Mouse (Mus musculus) testis, adult 2 months (tissue): ENCODE measurements around the gene 2310011J03Rik. TPM values are rescaled to one million over a fixed set of nuclear protein-coding genes. Genes with fewer than 3 reads are reported as not detected.

Experiments
- H3K27ac ChIP-seq: fragments of 200-500 bp; 2 replicates; pipeline ENCODE4 v1.5.1; 2012; ENCODE audit warnings: low read depth, low read length; ENCODE audit not compliant: control insufficient read depth, insufficient read depth
- H3K27me3 ChIP-seq: fragments of 200-500 bp; 2 replicates; pipeline ENCODE4 v1.6.1; 2012; ENCODE audit warnings: mild to moderate bottlenecking, low read length, moderate library complexity; ENCODE audit not compliant: control insufficient read depth, insufficient read depth
- H3K36me3 ChIP-seq: fragments of 200-500 bp; 2 replicates; pipeline ENCODE4 v1.6.1; 2012; ENCODE audit warnings: mild to moderate bottlenecking, low read length; ENCODE audit not compliant: control insufficient read depth, insufficient read depth
- H3K4me1 ChIP-seq: fragments of 200-500 bp; 2 replicates; pipeline ENCODE4 v1.6.1; 2012; ENCODE audit warnings: low read length; ENCODE audit not compliant: control insufficient read depth, insufficient read depth
- H3K4me3 ChIP-seq: fragments of 200-500 bp; 2 replicates; pipeline ENCODE4 v1.5.1; 2012; ENCODE audit warnings: low read depth, mild to moderate bottlenecking, low read length, moderate library complexity, mixed read lengths; ENCODE audit not compliant: control insufficient read depth
- CTCF ChIP-seq: fragments of 200-500 bp; IDR thresholded peaks from 2 replicates; pipeline ENCODE4 v1.5.1; 2012; ENCODE audit warnings: low read depth, mild to moderate bottlenecking, inconsistent platforms, low read length, moderate library complexity; ENCODE audit not compliant: control insufficient read depth, insufficient read depth, insufficient replicate concordance
- POLR2A ChIP-seq: fragments of 200-500 bp; IDR thresholded peaks from 2 replicates; pipeline ENCODE4 v1.6.1; 2012; ENCODE audit warnings: low read depth, mild to moderate bottlenecking, inconsistent platforms, low read length, moderate library complexity; ENCODE audit not compliant: control insufficient read depth
- polyA plus RNA-seq: library from polyadenylated mRNA; depleted of rRNA; stranded (reverse); fragments of >200 nt; gene quantifications from 2 replicates; pipeline ENCODE4 v1.2.3, GENCODE M21; 2012

Gene 2310011J03Rik
- polyA plus RNA-seq, 1 experiment: 11.3 TPM

DNA sequence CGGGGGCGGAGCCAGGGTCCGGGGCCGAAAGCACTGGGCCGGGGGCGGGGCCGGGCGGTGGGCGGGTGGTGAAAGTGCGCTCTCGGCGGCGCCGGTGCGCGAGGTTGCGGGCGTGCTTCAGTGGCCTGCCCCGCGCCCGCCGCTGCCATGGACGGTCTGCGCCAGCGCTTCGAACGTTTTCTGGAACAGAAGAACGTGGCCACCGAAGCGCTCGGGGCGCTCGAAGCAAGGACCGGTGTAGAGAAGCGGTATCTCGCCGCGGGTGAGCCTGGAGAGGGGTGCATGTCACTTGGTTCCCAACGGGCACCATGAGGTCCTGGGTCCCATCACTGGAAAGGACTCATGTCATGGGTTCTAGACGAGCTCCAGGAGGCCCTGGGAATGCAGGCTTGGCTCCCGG, 9.7 kb upstream of the 2310011J03Rik start:
- TF ChIP-seq POLR2A (no peak), CTCF (no peak)
- Histone ChIP-seq H3K36me3 (no peaks in the 10 kb centered on the region), H3K4me1 (peaks cover 22% of the 10 kb centered on the region), H3K27ac (peak overlapping the region; percentile 89), H3K27me3 (no peaks in the 10 kb centered on the region), H3K4me3 (peak overlapping the region; percentile 97)

- Histone ChIP-seq H3K27ac (peak within 1 kb of the TSS; percentile 98), H3K36me3 (no peaks in the 10 kb centered on the region), H3K4me1 (peaks cover 25% of the 10 kb centered on the region), H3K4me3 (peak within 1 kb of the TSS; percentile 97), H3K27me3 (no peaks in the 10 kb centered on the region)
- TF ChIP-seq CTCF (no peak), POLR2A (peak; percentile 62)
Measured at GRCm38 (mm10) chr10:80329273-80330081, 9.1 kb upstream of the 2310011J03Rik start, which contains the start of the genes Pcsk4 and Reep6. Gene Pcsk4 (minus strand): TSS chr10:80329498. Gene Reep6 (plus strand): TSS chr10:80329953.

GRCm38 (mm10) chr10:80325045-80325444, 4.7 kb upstream of the 2310011J03Rik start:
- Histone ChIP-seq H3K27ac (no peak overlapping the region), H3K4me1 (peaks cover 36% of the 10 kb centered on the region), H3K4me3 (peak overlapping the region; percentile 51), H3K27me3 (no peaks in the 10 kb centered on the region), H3K36me3 (no peaks in the 10 kb centered on the region)
- TF ChIP-seq POLR2A (no peak), CTCF (no peak)

DNA sequence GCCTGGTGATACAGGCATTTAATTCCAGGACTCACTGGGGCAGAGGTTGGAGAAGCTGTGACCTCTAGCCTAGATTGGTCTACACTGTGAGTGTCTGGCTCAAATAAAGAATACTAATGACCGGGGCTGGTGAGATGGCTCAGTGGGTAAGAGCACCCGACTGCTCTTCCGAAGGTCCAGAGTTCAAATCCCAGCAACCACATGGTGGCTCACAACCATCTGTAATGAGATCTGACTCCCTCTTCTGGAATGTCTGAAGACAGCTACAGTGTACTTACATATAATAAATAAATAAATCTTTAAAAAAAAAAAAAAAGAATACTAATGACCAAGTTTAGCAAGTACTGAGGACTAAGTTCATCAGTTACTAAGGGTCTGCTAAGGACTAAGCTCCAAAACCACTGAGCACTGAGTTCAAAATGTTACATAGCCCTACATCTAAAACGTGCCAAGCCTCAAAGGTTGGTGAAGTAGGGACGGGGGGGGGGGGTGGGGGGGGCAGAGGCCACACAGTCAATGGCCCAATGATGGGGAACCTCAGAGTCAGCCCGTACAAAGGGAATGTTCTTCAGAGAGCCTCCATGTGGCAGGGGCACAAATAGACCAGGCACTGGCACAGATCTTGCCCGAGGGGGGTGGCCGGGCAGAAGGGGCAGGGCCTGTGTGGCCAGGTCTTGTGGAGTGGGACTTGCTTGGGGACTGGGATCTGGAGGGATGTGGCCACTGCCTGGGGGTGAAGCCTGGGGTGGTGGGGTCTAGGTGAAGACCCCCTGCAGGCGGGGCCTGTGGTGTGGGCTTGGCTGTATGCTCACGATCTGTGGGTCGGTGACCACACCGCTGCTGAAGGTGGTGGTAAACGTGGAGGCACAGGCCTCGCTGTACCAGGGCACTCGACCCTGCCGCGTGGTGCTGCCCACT, 4.0 kb upstream of the 2310011J03Rik start:
- H3K4me1 ChIP-seq: peaks cover 40% of the 10 kb centered on the region
- H3K27ac ChIP-seq: no peak overlapping the region
- peak overlapping the region; percentile 86 for H3K4me3 ChIP-seq
- TF ChIP-seq CTCF: no peak
- no peak; the same call in 1 of the 2 replicates for TF ChIP-seq POLR2A
- H3K27me3 ChIP-seq: no peaks in the 10 kb centered on the region
- H3K36me3 ChIP-seq: no peaks in the 10 kb centered on the region

- Histone ChIP-seq H3K4me1 (peaks cover 35% of the 10 kb centered on the region), H3K27me3 (no peaks in the 10 kb centered on the region), H3K27ac (no peak overlapping the region), H3K36me3 (no peaks in the 10 kb centered on the region), H3K4me3 (peak overlapping the region; percentile 86)
- TF ChIP-seq POLR2A: peak; percentile 22; the same call in 1 of the 2 replicates
- no peak for TF ChIP-seq CTCF
Measured at GRCm38 (mm10) chr10:80323261-80324119, 3.2 kb upstream of the 2310011J03Rik start.

DNA sequence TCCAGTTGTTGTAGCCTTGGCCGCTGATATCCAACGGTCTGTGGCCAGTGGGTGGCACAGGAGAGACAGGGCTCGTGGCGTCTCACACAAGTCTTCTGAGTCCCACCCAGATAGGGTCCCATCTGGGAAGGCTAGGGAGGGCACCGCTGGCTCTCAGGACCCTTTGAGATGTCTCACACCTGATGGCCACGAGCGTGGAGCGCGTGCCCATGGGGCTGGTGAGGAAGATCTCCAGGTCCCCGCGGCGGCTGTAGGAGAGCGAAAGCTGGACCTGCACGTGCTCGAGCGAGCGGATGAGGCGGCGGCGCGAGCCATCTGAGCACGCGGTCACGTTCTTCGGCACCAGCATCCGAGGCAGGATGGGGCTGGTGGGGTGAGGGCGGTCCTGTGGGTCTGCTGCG, 2.5 kb upstream of the 2310011J03Rik start:
- no peaks in the 10 kb centered on the region for H3K36me3 ChIP-seq
- no peaks in the 10 kb centered on the region for H3K27me3 ChIP-seq
- peak overlapping the region; percentile 86 for H3K4me3 ChIP-seq
- H3K4me1 ChIP-seq: peaks cover 35% of the 10 kb centered on the region
- TF ChIP-seq CTCF: no peak
- no peak for TF ChIP-seq POLR2A
- peak overlapping the region; percentile 32; the same call in 1 of the 2 replicates for H3K27ac ChIP-seq
